Mouse (Mus musculus): ENCODE measurements at regions not wholly inside any gene's neighbourhood (a gene's known extent, or its start where the extent isn't known, plus 50 kb on each side); places are given as distances from the start of the nearest gene placed in this dataset.

GRCm38 (mm10) chr13:37624741-37625140 lies 153.5 kb upstream of the Rreb1 start:
- no peak for TF ChIP-seq POLR2A (IDR thresholded peaks at IDR 0.05; ENCODE audit: low read depth, low read length)
- TF ChIP-seq CTCF (IDR thresholded peaks at IDR 0.05; ENCODE audit: extremely low read depth, insufficient read depth, insufficient read length, insufficient replicate concordance) = no peak
